Mouse (Mus musculus) stomach, embryonic 16.5 days (tissue): ENCODE measurements at regions not wholly inside any gene's neighbourhood (a gene's known extent, or its start where the extent isn't known, plus 50 kb on each side); places are given as distances from the start of the nearest gene placed in this dataset.

Source experiments
- ATAC-seq: fragments of 200-750 bp; cut with Nextera tagmentation; 2 replicates; pipeline ENCODE4 v1.8.0; 2017; ENCODE audit warnings: moderate number of reproducible peaks, moderate TSS enrichment; ENCODE audit not compliant: insufficient read depth, low FRiP score
- H3K27ac ChIP-seq: fragments of 300-500 bp; sonication (generic); 2 replicates; pipeline ENCODE4 v1.5.1; 2014; ENCODE audit warnings: low read length
- H3K27me3 ChIP-seq: fragments of 300-500 bp; sonication (generic); 2 replicates; pipeline ENCODE4 v1.6.1; 2014; ENCODE audit warnings: low read length, control low read depth, mixed read lengths; ENCODE audit not compliant: control insufficient read depth, insufficient read depth
- H3K36me3 ChIP-seq: fragments of 300-500 bp; sonication (generic); 2 replicates; pipeline ENCODE4 v1.6.1; 2014; ENCODE audit warnings: low read length; ENCODE audit not compliant: control insufficient read depth, insufficient read depth
- H3K4me1 ChIP-seq: fragments of 300-500 bp; sonication (generic); 2 replicates; pipeline ENCODE4 v1.6.1; 2014; ENCODE audit warnings: low read length, control low read depth, mixed read lengths; ENCODE audit not compliant: control insufficient read depth, insufficient read depth
- H3K4me2 ChIP-seq: fragments of 300-500 bp; sonication (generic); 2 replicates; pipeline ENCODE4 v1.6.1; 2014; ENCODE audit warnings: low read depth, low read length, mixed read lengths
- H3K4me3 ChIP-seq: fragments of 300-500 bp; sonication (generic); replicated peaks from 2 replicates; pipeline ENCODE4 v1.5.1; 2014; ENCODE audit warnings: mild to moderate bottlenecking, low read length
- H3K9ac ChIP-seq: fragments of 300-500 bp; sonication (generic); 2 replicates; pipeline ENCODE4 v1.6.1; 2014; ENCODE audit warnings: low read length
- H3K9me3 ChIP-seq: fragments of 300-500 bp; sonication (generic); replicated peaks from 2 replicates; pipeline ENCODE4 v1.6.1; 2016; ENCODE audit warnings: low read length, control low read depth; ENCODE audit not compliant: control insufficient read depth
- WGBS: fragments of 180-500 bp; shearing (Covaris S2); extraction: QIAGEN DNeasy Blood & Tissue Kit; methylation state at CpG from one replicate; pipeline ENCODE4 v1.1.7; 2014; 5-methylcytosine and 5-hydroxymethylcytosine counted together

GRCm38 (mm10) chr10:23478902-23479301 is 128.3 kb upstream of the Eya4 start:
- H3K36me3 ChIP-seq, result no peaks in the 10 kb centered on the region
- H3K4me2 ChIP-seq, result no peak overlapping the region
- no peak for ATAC-seq
- no peaks in the 10 kb centered on the region for H3K4me1 ChIP-seq
- no peak overlapping the region for H3K9ac ChIP-seq
- no peak overlapping the region for H3K4me3 ChIP-seq
- H3K27ac ChIP-seq, result no peak overlapping the region
- no peaks in the 10 kb centered on the region for H3K27me3 ChIP-seq
- H3K9me3 ChIP-seq, result no peaks in the 10 kb centered on the region
- WGBS, result 78% methylated on average over 2 of the region's 2 CpGs

DNA sequence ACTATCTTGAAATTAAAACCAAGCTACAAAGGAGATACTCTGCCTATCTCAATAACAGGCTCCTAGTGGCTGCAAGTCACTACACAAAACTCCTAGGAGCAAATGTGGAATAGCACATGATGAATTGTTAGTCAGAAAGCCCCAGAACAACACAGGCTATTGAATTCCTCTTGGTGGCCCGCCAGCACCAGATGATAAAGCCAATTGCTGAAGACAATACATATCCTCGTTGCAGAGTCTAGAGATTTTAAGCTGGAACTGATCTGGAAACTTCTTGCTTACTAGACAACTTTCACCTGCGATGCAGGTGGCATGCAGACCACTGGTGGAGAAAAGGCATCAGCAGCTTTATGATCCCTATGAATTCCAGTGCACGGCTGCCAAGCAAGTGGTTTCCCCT is 126.5 kb upstream of the Eya4 start:
- Histone ChIP-seq H3K9ac (no peak overlapping the region), H3K4me1 (no peaks in the 10 kb centered on the region), H3K4me2 (no peak overlapping the region), H3K4me3 (no peak overlapping the region), H3K27me3 (no peaks in the 10 kb centered on the region), H3K36me3 (no peaks in the 10 kb centered on the region), H3K27ac (no peak overlapping the region), H3K9me3 (no peaks in the 10 kb centered on the region)
- 80% methylated on average over 4 of the region's 4 CpGs for WGBS
- ATAC-seq, result no peak

- WGBS, result 85% methylated on average over 3 of the region's 3 CpGs
- no peak overlapping the region for H3K4me2 ChIP-seq
- no peak overlapping the region for H3K27ac ChIP-seq
- no peaks in the 10 kb centered on the region for H3K9me3 ChIP-seq
- no peaks in the 10 kb centered on the region for H3K27me3 ChIP-seq
- H3K36me3 ChIP-seq, result no peaks in the 10 kb centered on the region
- no peak overlapping the region for H3K9ac ChIP-seq
- H3K4me1 ChIP-seq, result no peaks in the 10 kb centered on the region
- ATAC-seq, result no peak
- H3K4me3 ChIP-seq, result no peak overlapping the region
Measured at GRCm38 (mm10) chr10:23450997-23451396, 100.4 kb upstream of the Eya4 start.

- Histone ChIP-seq H3K27ac (no peak overlapping the region), H3K4me2 (no peak overlapping the region), H3K9me3 (no peaks in the 10 kb centered on the region), H3K27me3 (no peaks in the 10 kb centered on the region), H3K4me1 (no peaks in the 10 kb centered on the region), H3K4me3 (no peak overlapping the region), H3K36me3 (no peaks in the 10 kb centered on the region), H3K9ac (no peak overlapping the region)
- WGBS, result 90% methylated on average over 3 of the region's 3 CpGs
- no peak for ATAC-seq
Measured at GRCm38 (mm10) chr10:23450647-23450979, 100.0 kb upstream of the Eya4 start.

GRCm38 (mm10) chr10:23449860-23450646 is 99.5 kb upstream of the Eya4 start:
- Histone ChIP-seq H3K36me3 (no peaks in the 10 kb centered on the region), H3K9ac (no peak overlapping the region), H3K9me3 (no peaks in the 10 kb centered on the region), H3K4me1 (no peaks in the 10 kb centered on the region), H3K27ac (no peak overlapping the region), H3K4me3 (no peak overlapping the region), H3K27me3 (no peaks in the 10 kb centered on the region), H3K4me2 (no peak overlapping the region)
- no peak for ATAC-seq
- 56% methylated on average over 19 of the region's 19 CpGs for WGBS

GRCm38 (mm10) chr10:23448976-23449859 is 98.6 kb upstream of the Eya4 start:
- no peak for ATAC-seq
- 60% methylated on average over 16 of the region's 16 CpGs for WGBS
- H3K9ac ChIP-seq, result no peak overlapping the region
- H3K27me3 ChIP-seq, result no peaks in the 10 kb centered on the region
- H3K36me3 ChIP-seq, result no peaks in the 10 kb centered on the region
- no peaks in the 10 kb centered on the region for H3K4me1 ChIP-seq
- H3K9me3 ChIP-seq, result no peaks in the 10 kb centered on the region
- H3K4me3 ChIP-seq, result no peak overlapping the region
- H3K27ac ChIP-seq, result no peak overlapping the region
- H3K4me2 ChIP-seq, result no peak overlapping the region

- 79% methylated on average over 2 of the region's 2 CpGs for WGBS
- H3K27me3 ChIP-seq, result no peaks in the 10 kb centered on the region
- ATAC-seq, result no peak
- no peaks in the 10 kb centered on the region for H3K9me3 ChIP-seq
- no peak overlapping the region for H3K4me3 ChIP-seq
- H3K36me3 ChIP-seq, result no peaks in the 10 kb centered on the region
- no peaks in the 10 kb centered on the region for H3K4me1 ChIP-seq
- H3K27ac ChIP-seq, result no peak overlapping the region
- no peak overlapping the region for H3K9ac ChIP-seq
- H3K4me2 ChIP-seq, result no peak overlapping the region
Measured at GRCm38 (mm10) chr10:23430376-23430775, 79.8 kb upstream of the Eya4 start.

DNA sequence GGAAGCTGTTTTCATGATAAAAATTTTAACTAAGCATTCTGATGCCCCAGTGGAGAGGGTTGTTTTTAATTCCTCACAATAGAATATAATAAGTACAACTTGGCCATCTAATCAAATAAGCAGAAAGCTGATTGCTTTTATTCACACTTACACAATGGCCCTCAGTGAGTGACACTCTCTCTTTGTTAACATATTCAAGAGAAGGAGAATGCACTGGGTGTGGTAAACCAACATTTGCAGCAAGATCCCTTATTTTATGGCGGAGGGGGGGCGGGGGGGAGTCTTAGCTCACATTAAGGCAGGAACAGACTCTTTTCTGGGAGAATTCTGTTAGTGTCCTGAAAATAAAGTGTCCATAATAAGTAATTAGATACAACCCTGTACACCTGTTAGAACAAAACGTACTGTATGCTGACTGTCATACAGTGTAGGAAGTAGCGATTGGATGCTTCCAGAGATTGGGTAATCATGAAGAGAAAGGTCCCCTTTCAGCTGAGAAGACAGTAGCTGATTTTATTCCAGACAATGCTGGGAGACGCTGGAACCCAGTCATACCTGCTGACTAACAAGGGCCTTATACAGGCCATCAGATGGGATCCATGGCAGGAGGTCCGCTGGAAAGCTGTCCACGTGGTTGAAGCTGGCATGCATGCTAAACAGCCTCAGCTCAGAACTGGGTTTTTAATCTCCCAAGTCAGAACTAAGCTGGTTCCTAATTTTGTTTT is 63.4 kb upstream of the Eya4 start:
- Histone ChIP-seq H3K9ac (no peak overlapping the region), H3K36me3 (no peaks in the 10 kb centered on the region), H3K9me3 (no peaks in the 10 kb centered on the region), H3K27me3 (no peaks in the 10 kb centered on the region), H3K4me2 (no peak overlapping the region), H3K4me3 (no peak overlapping the region), H3K27ac (no peak overlapping the region), H3K4me1 (no peaks in the 10 kb centered on the region)
- WGBS, result 76% methylated on average over 7 of the region's 7 CpGs
- ATAC-seq, result no peak
